Mouse (Mus musculus) layer of hippocampus, adult 9-10 months (tissue): ENCODE measurements around the gene Gdap1l1.

Experiments used
- DNase-seq: peaks from one replicate; pipeline ENCODE4 v3.0.0; 2022; ENCODE audit warnings: low spot score

The Gdap1l1 gene

DNA sequence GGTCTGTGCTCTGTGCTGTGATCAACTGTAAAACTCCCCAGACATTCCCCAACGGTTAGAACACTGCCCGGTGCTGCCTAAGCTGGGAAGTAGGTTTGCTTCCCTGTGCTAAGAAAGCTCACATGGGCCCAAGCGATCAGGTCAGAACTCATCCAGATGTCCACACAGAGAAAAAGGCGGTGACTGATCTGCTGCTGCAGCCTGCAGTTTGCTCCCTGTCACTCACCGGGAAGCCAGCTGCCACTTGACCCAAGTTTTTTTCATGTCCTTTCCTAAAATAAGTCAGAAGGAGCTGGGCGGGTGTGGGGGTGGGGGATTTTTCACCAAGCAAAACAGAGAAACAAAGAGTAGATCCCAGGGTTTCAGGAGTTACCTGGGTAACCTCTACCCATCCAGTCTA, 26.3 kb downstream of the Gdap1l1 start:
- DNase-seq = no peak

DNA sequence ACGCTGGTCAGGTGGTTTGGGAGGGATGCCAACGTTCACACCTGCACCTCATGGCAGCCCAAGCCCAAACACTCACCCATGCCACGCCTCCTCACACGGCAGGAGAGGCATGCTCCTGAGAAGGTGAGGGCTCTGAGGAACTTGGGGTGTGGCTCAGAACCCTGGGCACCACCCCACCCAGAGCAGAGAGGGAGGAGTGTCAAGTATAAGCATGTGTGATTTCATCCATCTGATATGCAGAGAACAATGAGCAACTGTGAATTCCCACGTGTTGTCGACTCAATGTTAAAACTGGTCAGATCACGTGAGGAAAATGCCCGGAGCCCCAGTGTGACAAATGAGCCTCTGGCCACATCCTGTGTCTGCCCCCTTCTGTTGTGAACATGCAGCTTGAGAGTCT, 28.5 kb downstream of the Gdap1l1 start:
- no peak for DNase-seq

DNA sequence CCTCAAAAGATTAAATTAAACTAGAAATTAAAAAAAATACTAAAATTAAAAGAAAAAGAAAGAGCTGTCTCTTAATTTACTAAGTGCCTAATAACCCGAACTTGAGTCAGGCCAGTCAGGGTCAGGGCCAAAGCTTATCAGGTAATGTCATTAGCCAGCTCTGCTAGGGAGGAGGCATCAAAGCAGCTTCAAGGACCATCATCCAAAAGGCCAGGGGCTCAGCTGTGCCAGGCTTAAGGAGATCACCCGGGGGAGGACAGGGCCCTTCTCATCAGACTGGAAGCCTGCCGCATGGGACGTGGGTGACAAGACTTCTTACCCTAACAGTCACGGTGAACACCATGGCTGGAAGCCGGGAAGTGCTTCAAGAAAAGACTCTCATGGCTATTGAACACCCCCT, 29.3 kb downstream of the Gdap1l1 start:
- DNase-seq = no peak

DNA sequence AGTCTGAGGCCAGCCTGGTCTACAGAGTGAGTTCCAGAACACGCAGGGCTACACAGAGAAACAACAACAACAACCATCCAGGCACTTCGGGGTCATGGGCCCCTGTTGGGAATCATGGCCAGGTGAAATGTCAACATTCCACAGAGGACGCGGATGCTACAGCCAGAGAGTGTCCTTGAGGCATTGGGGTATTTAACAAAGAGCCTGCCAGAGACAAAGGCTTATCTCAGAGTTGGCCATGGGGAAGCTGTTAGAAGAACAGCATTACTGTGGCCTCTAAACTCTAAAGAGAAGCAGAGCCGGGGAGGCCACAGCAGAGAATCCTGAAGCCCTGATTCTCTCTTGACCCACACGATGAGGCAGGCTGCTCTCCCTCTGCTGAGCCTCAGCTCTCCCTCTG, 30.6 kb downstream of the Gdap1l1 start:
- no peak for DNase-seq

DNA sequence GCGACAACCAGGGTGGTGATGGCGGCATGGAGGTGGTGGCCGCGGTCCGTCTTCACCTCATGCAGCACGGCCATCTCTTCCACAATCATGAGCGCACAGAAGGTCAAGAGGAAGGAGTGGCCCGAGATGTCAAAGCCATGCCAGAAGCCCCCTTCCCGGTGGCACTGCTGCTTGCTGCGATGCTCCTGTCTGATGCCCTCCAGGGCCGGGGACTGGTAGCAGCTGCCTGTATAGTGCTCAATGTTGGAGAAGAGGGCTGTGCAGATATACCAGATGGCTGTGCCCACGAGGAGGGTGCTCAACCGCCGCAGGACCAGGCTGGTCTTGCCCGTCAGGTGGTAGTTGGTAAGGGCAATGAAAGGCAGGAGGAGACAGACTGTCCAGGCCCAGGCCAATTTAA, 31.4 kb downstream of the Gdap1l1 start:
- DNase-seq = no peak

DNA sequence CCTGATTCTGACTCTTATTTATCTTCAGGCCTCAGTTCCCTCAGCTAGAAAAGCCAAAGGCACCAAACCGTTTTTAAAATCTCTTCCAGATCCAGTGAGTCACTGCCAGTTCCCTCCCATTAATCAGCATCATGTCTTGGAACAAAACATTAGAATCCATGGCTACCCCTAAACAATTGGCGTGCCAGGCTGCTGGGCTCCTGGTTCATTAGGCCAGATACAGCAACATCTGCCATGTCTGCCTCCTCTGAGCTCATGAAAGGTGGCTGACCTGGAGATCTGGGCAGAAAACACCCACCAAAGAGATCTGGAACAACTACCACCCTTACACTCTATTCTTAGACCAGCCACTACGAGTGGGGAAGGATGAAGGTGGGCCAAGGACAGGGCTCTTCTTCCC, 32.9 kb downstream of the Gdap1l1 start:
- no peak for DNase-seq

DNA sequence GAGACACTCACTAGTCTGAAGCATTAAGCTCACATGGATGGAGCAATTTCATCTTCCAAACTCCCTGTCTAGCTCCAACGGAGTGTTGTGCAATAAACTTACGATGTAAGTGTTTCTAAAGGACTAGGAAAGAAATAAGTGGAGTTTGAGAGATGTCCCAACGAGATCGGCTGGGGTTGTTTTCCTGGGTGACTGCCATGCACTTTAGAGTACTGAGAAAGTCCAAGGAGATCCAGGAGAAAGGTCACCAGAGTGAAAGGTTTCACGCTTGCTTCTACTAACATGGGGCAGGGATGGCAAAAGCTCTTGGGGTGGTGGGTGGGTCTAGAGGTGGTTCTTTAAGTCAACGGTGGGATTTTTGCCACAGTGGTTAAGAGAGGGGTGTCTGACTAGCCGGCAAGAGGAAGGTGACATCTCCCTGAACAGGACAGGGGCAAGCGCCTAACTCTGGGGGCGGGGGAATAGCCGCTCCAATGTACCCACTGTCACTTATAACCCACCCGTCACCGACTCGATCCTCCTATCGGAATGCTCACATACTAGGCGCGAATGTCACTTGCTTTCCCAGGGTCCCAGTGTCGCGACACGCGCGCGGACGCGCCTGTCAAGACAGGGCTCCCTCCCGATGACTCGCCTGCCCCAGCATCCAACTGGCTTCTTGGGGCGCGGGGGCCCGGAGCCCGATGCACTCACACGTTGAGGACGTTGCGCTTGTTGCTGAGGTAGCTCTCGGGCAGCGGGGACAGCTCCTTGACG, 33.6 kb downstream of the Gdap1l1 start:
- DNase-seq = no peak

DNA sequence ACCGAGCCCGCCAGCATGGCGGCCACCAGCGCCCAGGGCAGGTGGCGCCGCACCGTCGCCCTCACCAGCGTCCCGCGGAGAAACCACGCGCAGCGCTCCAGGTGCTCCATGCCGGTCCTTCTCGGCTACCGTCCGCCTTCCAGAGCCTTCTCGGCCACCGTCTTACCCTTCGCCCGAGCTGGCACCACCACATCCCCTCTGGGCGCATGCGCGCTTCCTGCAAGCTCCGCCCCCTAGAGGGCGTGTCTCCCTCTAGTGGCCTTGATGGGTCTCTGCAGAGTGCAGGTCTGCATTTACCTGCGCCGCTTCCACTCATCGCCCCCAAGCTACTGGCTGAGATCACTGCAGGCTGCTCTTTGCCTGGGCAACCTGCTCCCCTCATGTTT, 34.2 kb downstream of the Gdap1l1 start, which contains the start of gene Fitm2:
Gene Fitm2 (minus strand): TSS at position 164 of the 386 bp plus-strand sequence.
- DNase-seq = peak; percentile 89

DNA sequence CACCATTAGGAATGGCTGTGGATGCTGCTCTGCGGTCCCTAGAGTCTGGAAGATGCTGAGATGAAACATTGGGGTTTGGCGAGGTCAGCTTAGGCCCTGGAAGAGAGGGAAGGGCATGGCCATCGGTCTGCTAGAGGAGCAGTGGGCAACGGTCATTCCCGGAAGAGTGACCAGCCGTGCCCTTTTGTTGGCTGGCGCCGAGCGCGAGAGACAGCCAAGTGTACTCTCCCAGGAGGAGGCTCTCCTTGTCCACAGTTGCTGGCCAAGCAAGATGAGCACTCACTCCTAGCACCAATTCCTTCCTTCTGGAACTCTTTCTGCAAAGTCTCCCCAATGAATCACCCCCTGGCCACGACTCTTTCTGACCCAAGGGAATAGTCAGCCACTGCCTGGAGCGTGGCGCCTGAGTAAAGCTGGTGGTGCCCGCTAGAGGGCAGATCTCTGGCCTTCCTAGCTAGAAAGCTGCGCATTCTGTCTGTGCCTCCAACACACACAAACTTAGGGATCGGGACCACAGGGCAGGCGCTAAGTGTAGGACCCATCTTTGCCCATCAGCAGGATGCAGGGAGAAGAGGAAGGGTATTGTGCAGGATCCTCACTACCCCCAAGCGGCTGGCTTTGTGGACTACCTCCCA, 42.0 kb downstream of the Gdap1l1 start:
- no peak for DNase-seq

DNA sequence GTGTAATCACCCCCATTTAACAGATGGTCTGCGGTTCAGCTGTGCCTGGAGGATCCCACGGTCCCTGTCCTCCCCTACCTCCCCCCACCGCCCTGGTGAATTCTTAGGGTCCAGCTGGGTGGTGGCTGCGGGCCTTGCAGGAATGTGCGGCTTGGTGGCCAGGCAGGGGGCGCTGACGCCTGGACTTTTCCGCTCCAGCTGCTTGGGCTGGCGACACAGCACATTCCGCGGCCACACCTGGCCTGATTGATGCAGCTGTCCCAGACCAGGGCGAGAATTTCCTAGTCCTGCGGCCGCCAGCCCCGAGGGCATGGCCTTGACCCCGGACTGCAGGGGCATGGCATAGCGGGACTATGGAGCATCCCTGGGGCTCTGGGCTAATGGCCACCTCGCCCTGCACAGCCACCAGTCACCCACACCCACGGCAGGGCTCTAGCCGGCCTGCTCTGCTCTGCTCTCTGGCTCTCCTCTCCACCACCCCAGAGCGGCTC, 43.3 kb downstream of the Gdap1l1 start:
- no peak for DNase-seq

DNA sequence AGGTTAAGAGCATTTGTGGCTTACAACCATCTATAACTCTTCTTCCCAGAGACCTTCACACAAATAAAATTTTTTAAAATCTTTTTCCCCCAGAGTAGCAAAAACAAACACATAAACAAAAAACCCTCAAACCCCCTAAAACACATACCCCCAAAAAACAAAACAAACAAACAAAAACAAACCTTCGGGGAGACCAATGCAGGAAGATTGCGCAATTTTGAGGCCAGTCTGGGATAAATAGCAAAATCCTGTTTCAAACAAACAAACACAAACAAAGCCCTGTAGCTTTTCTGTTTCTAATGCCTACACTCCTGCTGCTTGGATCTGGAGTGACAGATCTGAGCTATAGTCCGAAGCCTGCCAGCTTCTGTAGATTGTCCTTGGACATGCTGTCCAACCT, 49.1 kb downstream of the Gdap1l1 start:
- no peak for DNase-seq

DNA sequence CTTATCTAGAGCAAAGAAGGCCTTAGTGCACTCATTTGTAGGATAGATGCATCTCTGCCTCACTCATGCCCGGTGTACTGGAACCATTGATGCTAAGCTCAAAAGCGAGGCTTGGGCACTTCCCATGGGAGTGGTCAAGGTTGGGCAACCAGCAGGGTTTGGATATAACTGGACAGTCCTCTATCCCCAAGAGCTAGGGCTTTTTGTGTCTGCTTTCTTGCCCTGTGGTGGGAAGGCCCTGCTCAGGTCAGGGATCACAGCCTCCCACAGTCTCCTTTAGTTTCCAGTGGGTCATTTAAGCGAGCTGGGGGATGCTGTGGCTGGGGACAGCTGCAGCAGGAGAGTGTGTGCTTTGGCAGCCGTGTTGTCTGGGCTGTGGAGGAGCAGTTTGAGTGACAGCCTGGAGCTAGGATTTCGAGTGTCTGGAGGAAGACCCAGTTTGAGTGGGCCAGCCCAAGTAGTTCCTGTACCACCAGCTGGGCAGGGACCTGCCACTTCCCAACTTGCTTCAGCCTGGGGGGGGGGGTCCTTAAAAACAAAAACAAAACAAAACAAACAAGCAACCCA, 51.5 kb downstream of the Gdap1l1 start:
- DNase-seq = no peak

DNA sequence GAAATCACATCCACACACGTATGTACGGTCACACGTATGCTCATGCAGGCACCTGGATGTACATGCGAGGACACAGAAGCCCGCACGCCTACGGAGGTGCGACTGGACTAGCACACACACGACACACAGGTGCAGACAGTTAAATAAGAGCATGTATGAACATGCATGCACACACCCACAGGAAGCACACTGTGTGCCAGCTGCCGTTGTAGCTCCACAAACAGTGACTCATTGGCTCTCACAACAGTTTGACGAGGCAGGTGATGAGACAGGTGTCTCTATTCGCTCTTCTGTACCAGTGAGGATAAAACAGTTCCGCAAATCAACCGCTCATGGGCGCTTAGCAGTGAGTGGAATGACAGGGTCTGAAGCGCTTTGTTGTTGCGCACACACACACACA, 52.4 kb downstream of the Gdap1l1 start:
- no peak for DNase-seq

DNA sequence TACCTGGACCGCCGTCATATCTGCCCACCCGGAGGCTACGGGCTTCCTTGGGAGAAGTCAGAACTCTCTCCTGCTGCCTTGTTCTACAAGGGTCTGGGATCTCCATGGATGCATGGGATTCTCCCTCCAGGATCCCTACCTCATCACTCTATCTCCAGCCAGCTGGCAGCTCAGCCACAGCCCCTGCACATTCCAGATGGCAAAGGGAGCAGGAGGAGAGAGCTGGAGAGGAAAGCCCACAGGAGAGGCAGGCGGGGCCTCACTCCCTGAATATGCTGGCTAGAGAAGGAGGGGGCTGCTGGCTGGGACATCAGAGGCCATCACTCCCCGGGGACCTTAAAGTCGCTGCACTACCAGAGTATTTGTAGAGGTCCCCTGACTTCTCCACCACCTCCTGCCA, 53.1 kb downstream of the Gdap1l1 start:
- no peak for DNase-seq

DNA sequence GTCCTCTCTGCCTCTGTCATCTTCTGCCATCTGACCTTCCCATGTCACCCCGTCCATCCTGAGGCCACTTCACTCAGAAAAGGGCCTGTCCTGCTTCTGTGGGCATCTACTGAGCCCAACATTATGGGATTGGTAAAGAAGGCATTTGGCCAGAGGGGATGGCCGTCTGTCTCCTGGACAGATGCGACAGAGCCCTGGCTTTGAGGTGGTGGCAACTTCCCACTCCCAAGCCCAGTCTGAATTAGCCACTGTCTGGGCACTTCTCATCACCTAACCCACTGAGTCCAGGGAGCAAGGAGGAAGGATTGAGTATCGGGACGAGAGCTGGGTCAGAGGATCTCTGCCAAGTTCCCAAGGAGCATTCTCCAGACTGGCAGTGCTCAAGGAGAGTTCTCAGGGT, 53.7 kb downstream of the Gdap1l1 start, which contains the start of gene R3hdml:
Gene R3hdml (plus strand): TSS at position 301 of the 400 bp plus-strand sequence.
- no peak for DNase-seq

DNA sequence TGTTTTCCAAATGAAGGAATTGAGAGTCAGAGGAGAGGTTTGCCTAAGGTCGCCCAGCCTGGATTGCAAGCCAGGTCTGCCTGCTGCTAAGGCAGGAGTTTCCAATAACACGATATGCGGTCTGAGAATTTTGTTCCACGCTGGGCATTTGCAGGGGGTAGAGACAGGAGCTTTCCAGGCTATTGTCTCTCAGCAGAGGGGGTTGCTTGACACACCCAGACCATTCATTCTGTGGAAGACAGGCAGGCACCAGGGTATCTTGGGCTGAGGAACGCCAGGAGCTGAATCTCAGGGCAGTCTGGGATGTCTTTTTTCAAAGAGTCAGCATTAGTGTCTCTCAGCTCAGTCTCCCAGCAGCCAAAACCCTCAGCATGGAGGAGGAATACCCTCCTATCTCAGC, 54.8 kb downstream of the Gdap1l1 start:
- DNase-seq = no peak

DNA sequence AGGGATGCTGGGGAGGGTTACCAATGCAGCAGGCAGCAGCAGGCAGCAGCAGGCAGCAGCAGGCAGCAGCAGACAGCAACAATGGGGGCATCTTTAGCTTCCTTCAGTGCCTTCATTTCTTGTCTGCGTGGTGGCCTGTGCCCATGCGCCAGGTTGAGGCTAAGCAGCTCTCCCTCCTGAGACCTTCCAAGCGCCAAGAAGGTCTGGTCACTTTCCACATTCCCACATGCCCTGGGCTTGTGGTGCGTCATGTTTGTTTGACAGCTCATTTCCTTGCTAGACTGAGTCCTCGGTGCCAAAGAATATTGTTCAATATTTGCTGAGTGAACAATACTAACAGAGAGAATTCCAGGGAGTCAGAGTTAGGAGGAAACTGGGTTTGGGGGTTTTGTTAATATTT, 55.7 kb downstream of the Gdap1l1 start:
- no peak for DNase-seq

DNA sequence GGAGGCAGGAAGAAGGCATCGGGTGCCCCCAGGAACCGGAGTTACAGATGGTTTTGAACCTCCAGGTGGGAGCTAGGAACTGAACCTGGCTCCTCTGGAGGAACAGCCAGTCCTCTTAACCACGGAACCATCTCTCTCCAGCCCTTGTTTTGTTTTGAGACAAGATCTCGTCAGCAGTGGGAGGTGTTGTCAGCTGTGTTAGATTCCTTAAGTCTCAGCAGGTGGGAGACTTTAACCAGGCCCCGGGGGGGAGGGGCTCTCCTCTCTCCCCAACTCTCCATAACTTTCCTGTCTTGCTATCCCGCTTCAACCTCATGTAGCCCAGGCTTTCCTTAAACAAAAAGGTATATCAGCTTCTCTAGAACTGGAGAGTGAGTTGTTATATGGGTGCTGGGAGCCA, 56.2 kb downstream of the Gdap1l1 start:
- no peak for DNase-seq

DNA sequence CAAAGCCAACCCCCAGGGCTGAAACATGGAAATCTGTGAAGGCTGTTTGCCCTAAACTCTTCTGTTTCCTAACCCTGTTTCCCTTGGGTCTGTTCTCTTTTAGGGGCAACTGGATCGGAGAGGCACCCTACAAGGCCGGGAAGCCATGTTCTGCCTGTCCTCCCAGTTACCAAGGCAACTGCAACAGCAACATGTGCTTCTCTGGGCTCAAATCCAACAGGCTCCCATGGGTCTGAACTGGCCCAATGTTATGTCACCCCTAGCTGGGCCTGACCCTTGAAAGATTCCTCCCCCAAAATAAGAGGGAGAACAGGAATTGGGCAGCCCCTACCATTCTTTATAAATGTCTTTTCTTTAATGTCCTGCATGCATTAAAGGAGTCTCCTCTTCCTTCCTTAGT, 63.9 kb downstream of the Gdap1l1 start:
- no peak for DNase-seq

DNA sequence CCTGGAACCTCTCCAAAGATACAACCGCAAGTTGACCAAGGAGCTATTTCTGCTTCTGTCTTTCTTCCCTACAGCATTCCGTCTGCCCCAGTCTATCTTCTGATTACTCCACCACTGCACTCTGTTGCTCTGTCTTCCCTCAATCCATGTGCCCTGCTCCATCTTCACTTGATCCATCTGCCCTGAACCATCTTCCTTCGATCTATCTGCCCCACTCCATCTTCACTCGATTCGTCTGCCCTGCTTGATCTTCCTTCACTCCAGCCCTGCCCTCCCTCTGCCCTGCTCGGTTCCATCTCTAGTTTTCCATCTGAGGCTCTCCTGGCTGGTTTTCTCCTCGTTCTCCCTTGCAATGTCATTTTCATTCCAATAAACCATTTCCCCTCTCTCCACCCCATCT, 64.9 kb downstream of the Gdap1l1 start:
- no peak for DNase-seq
